Mouse (Mus musculus): ENCODE data around the gene Chrm4.

- TF ChIP-seq CTCF (IDR thresholded peaks at IDR 0.05; ENCODE audit: low read depth, low read length) (no peak), POLR2A (IDR thresholded peaks at IDR 0.05; ENCODE audit: extremely low read depth, insufficient read depth, low read length) (no peak)
Observed at GRCm38 (mm10) chr2:91947397-91948150, 20.5 kb downstream of the Chrm4 start.
